Mouse (Mus musculus) splenic B cell, adult 2 months (primary cell): Measurements from ENCODE around the gene Rabgap1l.
A peak's percentile ranks its signal among the peaks of the same experiment; 100 is the strongest.
"Not testable (repeated sequence)": the region's sequence is repeated elsewhere in the genome, so short reads cannot be mapped to it uniquely, and the experiment has no call there.

Source experiments
- DNase-seq: peaks from one replicate; pipeline ENCODE4 v3.0.0-alpha.2; 2011; ENCODE audit warnings: low read depth, low spot score
- H3K27me3 ChIP-seq: 2 replicates; pipeline ENCODE4 v1.6.1; 2012; ENCODE audit warnings: mild to moderate bottlenecking, low read length, moderate library complexity, mixed read lengths; ENCODE audit not compliant: control insufficient read depth, poor library complexity, insufficient read depth, severe bottlenecking
- H3K36me3 ChIP-seq: 2 replicates; pipeline ENCODE4 v1.6.1; 2012; ENCODE audit warnings: mild to moderate bottlenecking, low read length, moderate library complexity, mixed read lengths; ENCODE audit not compliant: control insufficient read depth, poor library complexity, insufficient read depth, severe bottlenecking

The Rabgap1l gene

GRCm38 (mm10) chr1:160618201-160618600, 174.8 kb downstream of the Rabgap1l start:
- Histone ChIP-seq H3K36me3 (no peaks in the 10 kb centered on the region), H3K27me3 (no peaks in the 10 kb centered on the region)
- DNase-seq = no peak

GRCm38 (mm10) chr1:160606425-160606824, 186.6 kb downstream of the Rabgap1l start:
- no peaks in the 10 kb centered on the region for H3K36me3 ChIP-seq
- H3K27me3 ChIP-seq = no peaks in the 10 kb centered on the region
- no peak for DNase-seq

- not testable (repeated sequence) for H3K36me3 ChIP-seq, H3K27me3 ChIP-seq
- peak; percentile 3 for DNase-seq
Measured at GRCm38 (mm10) chr1:160603312-160603711, 189.7 kb downstream of the Rabgap1l start.

GRCm38 (mm10) chr1:160597369-160597768, 195.6 kb downstream of the Rabgap1l start:
- H3K27me3 ChIP-seq = no peaks in the 10 kb centered on the region
- no peaks in the 10 kb centered on the region for H3K36me3 ChIP-seq
- no peak for DNase-seq

- no peak for DNase-seq
- no peaks in the 10 kb centered on the region for H3K27me3 ChIP-seq
- H3K36me3 ChIP-seq = no peaks in the 10 kb centered on the region
Measured at GRCm38 (mm10) chr1:160596948-160597270, 196.1 kb downstream of the Rabgap1l start.

- no peaks in the 10 kb centered on the region for H3K27me3 ChIP-seq
- DNase-seq = no peak
- no peaks in the 10 kb centered on the region for H3K36me3 ChIP-seq
Measured at GRCm38 (mm10) chr1:160596252-160596947, 196.6 kb downstream of the Rabgap1l start.

- Histone ChIP-seq H3K27me3 (no peaks in the 10 kb centered on the region), H3K36me3 (no peaks in the 10 kb centered on the region)
- no peak for DNase-seq
Measured at GRCm38 (mm10) chr1:160594576-160594975, 198.4 kb downstream of the Rabgap1l start.

- Histone ChIP-seq H3K27me3 (no peaks in the 10 kb centered on the region), H3K36me3 (no peaks in the 10 kb centered on the region)
- no peak for DNase-seq
Measured at GRCm38 (mm10) chr1:160594066-160594465, 198.9 kb downstream of the Rabgap1l start.

GRCm38 (mm10) chr1:160588911-160589590, 204.0 kb downstream of the Rabgap1l start:
- Histone ChIP-seq H3K36me3 (no peaks in the 10 kb centered on the region), H3K27me3 (no peaks in the 10 kb centered on the region)
- DNase-seq = no peak

- Histone ChIP-seq H3K27me3 (no peaks in the 10 kb centered on the region), H3K36me3 (no peaks in the 10 kb centered on the region)
- no peak for DNase-seq
Measured at GRCm38 (mm10) chr1:160579309-160580233, 213.4 kb downstream of the Rabgap1l start.

GRCm38 (mm10) chr1:160576124-160576523, 216.9 kb downstream of the Rabgap1l start:
- H3K27me3 ChIP-seq = no peaks in the 10 kb centered on the region

GRCm38 (mm10) chr1:160574039-160574438, 219.0 kb downstream of the Rabgap1l start:
- no peaks in the 10 kb centered on the region for H3K36me3 ChIP-seq
- no peak for DNase-seq
- H3K27me3 ChIP-seq = no peaks in the 10 kb centered on the region

More at GRCm38 (mm10) chr1:160576124-160576523, 216.9 kb downstream of the Rabgap1l start:
- DNase-seq = no peak
- no peaks in the 10 kb centered on the region for H3K36me3 ChIP-seq

GRCm38 (mm10) chr1:160566458-160566857, 226.6 kb downstream of the Rabgap1l start:
- Histone ChIP-seq H3K27me3 (no peaks in the 10 kb centered on the region), H3K36me3 (no peaks in the 10 kb centered on the region)
- no peak for DNase-seq

- DNase-seq = peak; percentile 30
Measured at GRCm38 (mm10) chr1:160561381-160561780, 231.6 kb downstream of the Rabgap1l start.

GRCm38 (mm10) chr1:160550636-160551035, 242.4 kb downstream of the Rabgap1l start:
- Histone ChIP-seq H3K36me3 (no peaks in the 10 kb centered on the region), H3K27me3 (no peaks in the 10 kb centered on the region)
- DNase-seq = no peak

More at GRCm38 (mm10) chr1:160561381-160561780, 231.6 kb downstream of the Rabgap1l start:
- Histone ChIP-seq H3K36me3 (no peaks in the 10 kb centered on the region), H3K27me3 (no peaks in the 10 kb centered on the region)
